Mouse (Mus musculus) MEL (cell line): ENCODE results near the gene Gbp2b.

Experiments
- CTCF ChIP-seq, 3 experiments: IDR thresholded peaks in 2 of 3; conservative IDR thresholded peaks in 1 of 3; 2 replicates each; pipeline ENCODE4 v1.5.1; 2011 to 2012; ENCODE audit warnings: low read length in 3 of 3, low read depth in 2 of 3, mild to moderate bottlenecking in 2 of 3, improper control_type of control experiment in 1 of 3, inconsistent platforms in 1 of 3, mixed read lengths in 1 of 3, moderate library complexity in 1 of 3; ENCODE audit not compliant: control insufficient read depth in 1 of 3, insufficient read depth in 1 of 3, poor library complexity in 1 of 3, severe bottlenecking in 1 of 3
- NRF1 ChIP-seq: IDR thresholded peaks from 2 replicates; pipeline ENCODE4 v1.6.1; 2014; ENCODE audit warnings: low read depth, mild to moderate bottlenecking, inconsistent platforms, low read length, improper control_type of control experiment, moderate library complexity; ENCODE audit not compliant: poor library complexity, insufficient read depth, severe bottlenecking
- POLR2AphosphoS5 ChIP-seq: IDR thresholded peaks from 2 replicates; pipeline ENCODE4 v1.6.1; 2012; ENCODE audit warnings: low read depth, borderline replicate concordance, mild to moderate bottlenecking, inconsistent platforms, low read length, moderate library complexity, mixed read lengths
- TCF12 ChIP-seq: IDR thresholded peaks from 2 replicates; pipeline ENCODE4 v1.6.1; 2014; ENCODE audit warnings: low read depth, mild to moderate bottlenecking, inconsistent platforms, low read length, improper control_type of control experiment, moderate library complexity
- ZMIZ1 ChIP-seq: IDR thresholded peaks from 2 replicates; pipeline ENCODE4 v1.6.1; 2012; ENCODE audit warnings: low read depth, mild to moderate bottlenecking, inconsistent platforms, low read length, improper control_type of control experiment, moderate library complexity

DNA sequence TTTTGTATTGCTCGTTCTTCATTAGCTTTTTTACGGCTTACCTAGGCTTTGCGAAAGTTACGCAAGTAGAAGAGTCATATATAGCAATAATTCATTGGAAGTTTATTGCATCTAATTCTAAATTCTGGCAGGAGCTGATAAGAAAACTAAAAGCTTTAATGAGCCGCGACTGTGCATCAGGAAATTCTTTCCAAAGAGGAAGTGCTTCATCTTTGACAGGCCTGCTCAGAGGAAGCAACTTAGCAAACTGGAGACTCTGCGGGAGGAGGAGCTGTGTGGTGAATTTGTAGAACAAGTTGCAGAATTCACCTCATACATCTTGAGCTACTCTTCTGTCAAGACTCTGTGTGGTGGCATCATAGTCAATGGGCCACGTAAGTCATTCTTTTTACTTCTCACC, 35.7 kb downstream of the Gbp2b start:
- TF ChIP-seq ZMIZ1 (no peak), TCF12 (no peak), NRF1 (no peak), CTCF (IDR thresholded peaks at IDR 0.05 in 2 of 3, conservative IDR thresholded peaks at IDR 0.05 in 1 of 3; ENCODE audit: control insufficient read depth in 1 of 3, insufficient read depth in 1 of 3, low read depth in 2 of 3, low read length in 3 of 3, poor library complexity in 1 of 3, severe bottlenecking in 1 of 3) (no peak), POLR2AphosphoS5 (no peak)
